Mouse (Mus musculus) skeletal muscle tissue, postnatal 0 days (tissue): Measurements from ENCODE around the gene Slc22a15. TPM values are rescaled to one million over a fixed set of nuclear protein-coding genes. Genes with fewer than 3 reads are reported as not detected.

ENCODE experiments used
- polyA plus RNA-seq: library from polyadenylated mRNA; unstranded; fragments of >200 nt; fragmentation: Nextera tagmentation; extraction: Ambion mirVana; gene quantifications from 2 replicates; pipeline ENCODE4 v1.2.1, GENCODE M21; 2015

Gene Slc22a15
- polyA plus RNA-seq, result 1.7 and 2.1 TPM in 2 replicates

DNA sequence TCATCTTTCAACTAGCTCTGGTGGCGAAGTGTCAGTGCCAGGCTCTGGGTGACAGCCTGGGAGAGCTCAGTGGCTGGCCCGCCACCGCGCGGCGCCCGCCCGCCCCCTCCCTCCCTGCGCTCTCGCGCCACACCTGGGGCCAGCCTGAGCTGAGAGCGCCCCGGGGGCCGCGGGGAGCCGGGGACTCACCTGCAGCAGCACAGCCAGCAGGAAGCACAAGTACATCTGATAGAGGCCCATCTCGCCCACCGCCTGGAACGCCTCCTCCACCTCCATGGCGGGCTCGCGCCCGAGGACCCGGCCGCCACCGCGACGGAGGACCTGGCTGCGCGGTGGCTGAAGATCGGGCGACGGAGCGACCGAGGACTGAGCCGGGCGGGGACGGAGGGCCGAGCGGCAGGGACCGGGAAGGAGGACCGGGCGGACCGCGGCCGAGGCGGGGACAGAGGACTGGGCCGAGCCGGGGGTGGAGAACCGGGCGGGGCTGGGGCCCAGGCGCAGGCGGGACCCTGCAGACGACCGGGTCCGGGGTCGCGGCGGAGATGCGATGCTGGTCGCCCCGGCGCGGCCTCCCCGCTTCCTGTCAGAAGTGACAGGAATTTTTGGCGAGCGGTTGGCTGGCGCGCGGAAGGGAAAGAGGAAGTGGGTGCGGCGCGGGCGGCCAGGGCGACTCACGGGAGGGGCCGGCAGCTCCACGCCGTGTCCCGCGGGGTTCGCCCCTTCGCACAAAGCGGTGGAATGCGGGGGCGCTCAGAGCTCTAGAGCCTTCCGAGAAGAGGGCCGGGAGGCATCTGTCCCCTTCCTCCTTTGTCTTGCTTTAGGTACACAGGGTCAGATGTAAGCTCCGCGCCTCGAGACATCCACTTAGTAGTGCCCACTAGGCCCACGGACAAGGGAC lies at the start of gene Slc22a15:
Gene Slc22a15 (minus strand): TSS at position 611 of the 898 bp plus-strand sequence.

DNA sequence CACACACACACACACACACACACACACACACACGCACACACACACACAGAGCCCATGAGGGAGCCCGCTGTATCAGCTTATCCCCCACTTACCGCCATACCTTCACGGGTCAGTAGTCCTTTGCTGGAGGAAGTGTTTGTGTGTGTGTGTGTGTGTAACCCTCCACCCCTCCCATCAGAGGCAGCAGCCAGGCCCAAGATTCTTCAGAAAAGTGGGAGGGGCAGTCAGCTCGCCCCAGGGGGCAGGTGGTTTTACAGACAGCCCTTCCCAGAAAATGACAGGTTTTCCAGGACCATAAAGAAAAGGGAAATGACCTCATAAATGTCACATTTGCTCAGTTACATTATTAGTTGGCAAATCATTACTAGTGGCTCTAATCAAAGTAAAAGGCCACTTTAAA lies 75.4 kb downstream of the Slc22a15 start, which contains the start of gene Mab21l3:
Gene Mab21l3 (minus strand): TSS at position 144 of the 400 bp plus-strand sequence.

Other genes with a start within 250 kb of the Slc22a15 start
- gene Mab21l3, start 75.5 kb downstream of the Slc22a15 start, polyA plus RNA-seq, result 0.15 and 0.41 TPM in 2 replicates
- not detected in 2 replicates for gene Nhlh2, start 85.6 kb upstream of the Slc22a15 start, polyA plus RNA-seq
- 952 and 1,007 TPM in 2 replicates for gene Casq2, start 162.0 kb upstream of the Slc22a15 start, polyA plus RNA-seq